Mouse (Mus musculus) lung, adult 2 months (tissue): ENCODE results near the gene Olfr311. TPM values are rescaled to one million over a fixed set of nuclear protein-coding genes. Genes with fewer than 3 reads are reported as not detected.
"Not testable (repeated sequence)": the region's sequence is repeated elsewhere in the genome, so short reads cannot be mapped to it uniquely, and the experiment has no call there.

Source experiments
- DNase-seq: peaks from one replicate; pipeline ENCODE4 v3.0.0; 2022
- H3K4me1 ChIP-seq: fragments of 200-500 bp; 2 replicates; pipeline ENCODE4 v1.6.1; 2011; ENCODE audit warnings: low read length; ENCODE audit not compliant: control insufficient read depth, insufficient read depth
- H3K4me3 ChIP-seq: fragments of 200-500 bp; replicated peaks from 2 replicates; pipeline ENCODE3; 2011; ENCODE audit warnings: low read depth, mild to moderate bottlenecking, control low read depth, low read length; ENCODE audit errors: extremely low read depth
- CTCF ChIP-seq: fragments of 200-500 bp; IDR thresholded peaks from 2 replicates; pipeline ENCODE4 v1.5.1; 2011; ENCODE audit warnings: mild to moderate bottlenecking, low read length, control low read depth; ENCODE audit not compliant: insufficient read depth
- POLR2A ChIP-seq: fragments of 200-500 bp; IDR thresholded peaks from 2 replicates; pipeline ENCODE4 v1.6.1; 2011; ENCODE audit warnings: low read depth, mild to moderate bottlenecking, control low read depth, low read length, borderline replicate concordance; ENCODE audit errors: extremely low read depth
- WGBS: fragments of 180-500 bp; shearing (Covaris S2); methylation state at CpG from one replicate; pipeline ENCODE4 v1.1.7; 2018; 5-methylcytosine and 5-hydroxymethylcytosine counted together
- polyA plus RNA-seq: library from polyadenylated mRNA; depleted of rRNA; stranded (reverse); fragments of >200 nt; gene quantifications from 2 replicates; pipeline ENCODE4 v1.2.3, GENCODE M21; 2012; rRNA removed

Olfr311 gene
- not detected in 2 replicates for polyA plus RNA-seq

DNA sequence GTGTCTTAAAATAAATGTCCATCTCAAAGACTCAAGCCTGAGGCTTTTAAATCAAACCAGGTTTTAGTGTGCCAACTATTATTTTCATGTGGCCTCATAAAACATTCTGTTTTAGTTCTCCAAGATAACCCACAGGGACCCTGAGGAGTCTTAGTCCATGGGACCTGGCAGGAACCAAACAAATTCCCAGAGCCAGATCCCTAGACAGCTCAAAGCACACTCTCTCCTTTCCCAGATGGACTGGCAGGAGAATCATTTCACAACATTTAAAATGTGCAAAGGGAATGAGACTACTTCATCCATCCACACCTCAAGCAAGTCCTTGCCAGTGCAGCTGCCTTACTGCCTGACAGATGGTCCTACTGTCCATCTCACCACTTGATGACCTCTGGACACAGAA is at the start of gene Olfr311:
Gene Olfr311, plus strand, starts transcription at position 301 of the 400 bp plus-strand sequence.
- not testable (repeated sequence) for DNase-seq, H3K4me1 ChIP-seq, H3K4me3 ChIP-seq

DNA sequence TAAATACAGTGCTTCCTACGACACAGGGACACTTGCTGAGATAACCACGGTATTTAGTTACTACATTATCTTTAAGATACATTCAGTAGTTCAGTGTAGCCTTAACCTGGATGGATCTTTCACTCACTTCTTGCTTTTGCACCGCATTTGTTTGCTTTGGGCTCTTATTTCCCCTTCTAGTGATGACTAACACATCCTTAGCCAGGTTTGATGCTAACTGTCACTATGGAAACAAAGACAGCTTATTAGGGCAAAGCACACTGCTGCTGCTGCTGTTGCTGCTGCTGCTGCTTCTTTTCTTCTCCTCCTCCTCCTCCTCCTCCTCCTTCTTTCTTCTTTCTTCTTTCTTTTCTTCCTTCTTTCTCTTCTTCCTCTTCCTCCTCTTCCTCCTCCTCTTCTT is 49.5 kb upstream of the Olfr311 start:
- 26% methylated on average over 3 of the region's 3 CpGs for WGBS

GRCm38 (mm10) chr11:58790053-58790452 is 49.0 kb upstream of the Olfr311 start:
- no peaks in the 10 kb centered on the region for H3K4me1 ChIP-seq
- DNase-seq, result no peak
- TF ChIP-seq POLR2A (no peak), CTCF (no peak)
- H3K4me3 ChIP-seq, result no peak overlapping the region
- WGBS, result 30% methylated on average over 2 of the region's 2 CpGs

More for the DNA sequence above, 49.5 kb upstream of the Olfr311 start:
- DNase-seq, result no peak
- H3K4me1 ChIP-seq, result no peaks in the 10 kb centered on the region
- TF ChIP-seq CTCF, result no peak
- TF ChIP-seq POLR2A, result no peak
- no peak overlapping the region for H3K4me3 ChIP-seq

GRCm38 (mm10) chr11:58790646-58791045 is 48.4 kb upstream of the Olfr311 start:
- TF ChIP-seq CTCF (no peak), POLR2A (no peak)
- WGBS, result 59% methylated on average over 6 of the region's 6 CpGs
- no peaks in the 10 kb centered on the region for H3K4me1 ChIP-seq
- no peak overlapping the region for H3K4me3 ChIP-seq
- DNase-seq, result no peak

GRCm38 (mm10) chr11:58795856-58796255 is 43.2 kb upstream of the Olfr311 start:
- WGBS, result 86% methylated on average over 2 of the region's 2 CpGs
- Histone ChIP-seq H3K4me3 (no peak overlapping the region), H3K4me1 (no peaks in the 10 kb centered on the region)
- DNase-seq, result no peak
- TF ChIP-seq CTCF, result no peak

GRCm38 (mm10) chr11:58796850-58797249 is 42.2 kb upstream of the Olfr311 start:
- no peak overlapping the region for H3K4me3 ChIP-seq
- WGBS, result 57% methylated on average over 7 of the region's 7 CpGs
- no peak for DNase-seq

DNA sequence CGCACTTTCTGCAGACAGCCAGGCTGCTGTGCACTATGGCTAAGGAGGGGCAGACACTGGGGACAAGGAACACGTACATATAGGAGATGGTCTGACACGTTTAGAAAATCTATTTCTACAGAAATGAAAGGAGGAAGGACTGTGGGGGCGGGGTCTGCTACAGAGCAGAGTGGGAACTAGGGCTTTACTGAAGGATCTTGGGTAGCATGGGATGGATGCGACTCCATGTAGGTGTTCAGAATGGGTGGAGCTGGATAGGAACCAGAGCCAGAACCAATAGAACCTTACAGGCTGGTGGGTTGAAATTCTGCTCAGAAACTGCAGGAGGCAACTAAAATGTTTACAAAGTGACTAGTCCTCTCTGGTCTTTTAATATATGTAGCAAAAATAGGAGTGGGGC is 39.3 kb upstream of the Olfr311 start:
- no peak overlapping the region for H3K4me3 ChIP-seq
- no peak for TF ChIP-seq POLR2A
- no peak for TF ChIP-seq CTCF
- 70% methylated on average over 5 of the region's 5 CpGs for WGBS
- H3K4me1 ChIP-seq, result no peaks in the 10 kb centered on the region
- no peak for DNase-seq

More at GRCm38 (mm10) chr11:58796850-58797249, 42.2 kb upstream of the Olfr311 start:
- TF ChIP-seq POLR2A (no peak), CTCF (no peak)
- H3K4me1 ChIP-seq, result no peaks in the 10 kb centered on the region

GRCm38 (mm10) chr11:58801558-58802228 is 37.4 kb upstream of the Olfr311 start, which contains the start of gene Fam183b:
TSS of gene Fam183b (minus strand) at chr11:58801960.
- no peak for TF ChIP-seq CTCF
- no peak for TF ChIP-seq POLR2A
- 22% methylated on average over 14 of the region's 14 CpGs for WGBS
- H3K4me3 ChIP-seq, result no peak within 1 kb of the TSS
- H3K4me1 ChIP-seq, result no peaks in the 10 kb centered on the region
- no peak for DNase-seq

DNA sequence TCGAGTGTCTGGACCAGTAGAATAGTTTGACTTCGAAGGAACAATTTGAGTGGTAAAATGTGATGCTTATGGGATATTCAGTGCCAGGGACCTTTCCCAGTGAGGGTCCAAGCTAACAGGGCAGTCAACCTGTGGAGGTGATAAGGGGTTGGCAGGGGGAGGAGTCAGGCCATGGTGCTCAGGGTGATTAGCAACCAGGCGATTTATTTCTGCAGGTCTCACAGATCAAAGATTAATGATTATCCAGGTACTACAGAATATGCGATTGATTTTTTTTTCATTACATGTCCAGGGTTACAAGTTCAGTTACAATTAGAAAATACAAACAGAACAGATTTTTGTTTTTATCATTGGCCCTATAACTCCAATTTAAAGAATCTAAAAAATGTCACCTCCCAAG is 35.2 kb upstream of the Olfr311 start:
- TF ChIP-seq CTCF (no peak), POLR2A (no peak)
- DNase-seq, result no peak
- Histone ChIP-seq H3K4me1 (no peaks in the 10 kb centered on the region), H3K4me3 (no peak overlapping the region)
- WGBS, result 48% methylated on average over 4 of the region's 4 CpGs

DNA sequence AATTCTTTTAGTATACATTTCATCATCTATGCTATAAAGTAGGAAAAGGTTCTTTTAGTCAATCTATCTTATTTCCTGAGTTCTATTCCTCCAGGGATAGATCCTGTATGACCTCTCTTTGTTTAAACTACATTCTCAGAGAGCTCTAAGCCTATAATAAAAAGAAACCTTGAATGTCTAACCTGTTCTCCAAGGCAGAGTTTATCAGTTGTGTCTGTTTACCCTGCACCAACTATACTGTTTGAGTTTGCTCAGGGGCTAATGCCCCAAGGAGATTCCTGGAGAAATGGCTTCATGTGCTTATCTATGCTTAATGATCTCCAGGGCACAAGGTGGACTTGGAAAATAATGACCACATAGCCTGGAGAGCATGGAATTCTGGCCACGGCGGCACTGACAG is 34.7 kb upstream of the Olfr311 start:
- no peak overlapping the region for H3K4me3 ChIP-seq
- 26% methylated on average over 2 of the region's 2 CpGs for WGBS
- DNase-seq, result no peak
- TF ChIP-seq POLR2A, result no peak
- no peak for TF ChIP-seq CTCF
- no peaks in the 10 kb centered on the region for H3K4me1 ChIP-seq

DNA sequence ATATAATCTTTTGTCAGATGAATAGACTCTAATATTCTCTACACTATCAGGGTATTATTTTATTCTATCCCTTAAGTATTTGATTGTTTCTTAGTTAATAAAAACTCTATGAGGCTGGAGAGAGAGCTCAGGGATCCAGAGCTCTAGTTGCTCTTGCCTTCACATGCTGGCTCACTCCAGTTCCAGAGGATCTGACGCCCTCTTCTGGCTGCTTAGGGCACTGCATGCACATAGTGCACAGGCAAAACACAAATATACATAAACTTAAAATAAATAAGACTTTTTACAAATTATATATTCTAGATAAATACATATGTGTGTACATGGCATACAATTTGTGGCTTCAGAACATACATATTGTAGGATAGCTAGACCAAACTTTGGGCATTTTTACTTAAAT is 27.1 kb upstream of the Olfr311 start:
- no peak for TF ChIP-seq CTCF
- TF ChIP-seq POLR2A, result no peak
- Histone ChIP-seq H3K4me1 (no peaks in the 10 kb centered on the region), H3K4me3 (no peak overlapping the region)
- 0% methylated on average over 1 of the region's 1 CpGs for WGBS
- no peak for DNase-seq

- H3K4me3 ChIP-seq, result not testable (repeated sequence)
- WGBS, result 41% methylated on average over 1 of the region's 1 CpGs
Observed at GRCm38 (mm10) chr11:58814700-58815099, 24.4 kb upstream of the Olfr311 start, which contains the start of gene Olfr313. TSS of gene Olfr313 (plus strand) at chr11:58815000.

More at GRCm38 (mm10) chr11:58814700-58815099, 24.4 kb upstream of the Olfr311 start, which contains the start of gene Olfr313:
- DNase-seq, H3K4me1 ChIP-seq: not testable (repeated sequence)
